Mouse (Mus musculus): Measurements from ENCODE around the gene Plcl2. TPM values are rescaled to one million over a fixed set of nuclear protein-coding genes. Genes with fewer than 3 reads are reported as not detected.

The Plcl2 gene
- polyA plus RNA-seq, 1 experiment from 2014 or later = 4.9 TPM

Other genes with a start within 250 kb of the Plcl2 start
- 0.08 TPM in 1 of 2 replicates, not detected in the other for gene Dazl, start 215.8 kb upstream of the Plcl2 start, polyA plus RNA-seq (2016; fragmentation: Nextera tagmentation; extraction: Ambion mirVana)

Data from limb, embryonic 12.5 days (tissue).